Mouse (Mus musculus) adrenal gland, adult 2 months (tissue): ENCODE results near the gene D330020A13Rik. TPM values are rescaled to one million over a fixed set of nuclear protein-coding genes. Genes with fewer than 3 reads are reported as not detected.

ENCODE experiments used
- DNase-seq: peaks from one replicate; pipeline ENCODE4 v3.0.0; 2021
- long read RNA-seq: library from polyadenylated mRNA; stranded (forward); transcript quantifications from one replicate; pipeline ENCODE4 v2.0.0, GENCODE M21; 2021
- polyA plus RNA-seq: library from polyadenylated mRNA; depleted of rRNA; stranded (reverse); fragments of >200 nt; gene quantifications from 2 replicates; pipeline ENCODE4 v1.2.3, GENCODE M21; 2012; rRNA removed
- total RNA-seq, 2 experiments: library from RNA; stranded (reverse); gene quantifications; 2 replicates each; pipeline ENCODE4 v1.2.3; 2021

D330020A13Rik gene
- total RNA-seq (under 1 TPM in 1 of 2 experiments, not detected in 1; 0.38 TPM), polyA plus RNA-seq (4.5 and 6.4 TPM in 2 replicates)
- long read RNA-seq = 0 reads

- peak; percentile 73 for DNase-seq
Observed at GRCm38 (mm10) chr6:120294056-120294784, at the start of gene D330020A13Rik, which contains the start of gene B4galnt3. Gene D330020A13Rik, plus strand, starts transcription at chr6:120294364. Gene B4galnt3, minus strand, starts transcription at chr6:120294559.

- peak; percentile 50 for DNase-seq
Observed at GRCm38 (mm10) chr6:120246676-120247075, 47.5 kb upstream of the D330020A13Rik start.

GRCm38 (mm10) chr6:120249831-120250230 is 44.3 kb upstream of the D330020A13Rik start:
- DNase-seq = no peak

- no peak for DNase-seq
Observed at GRCm38 (mm10) chr6:120251010-120251409, 43.2 kb upstream of the D330020A13Rik start.

- no peak for DNase-seq
Observed at GRCm38 (mm10) chr6:120252741-120253140, 41.4 kb upstream of the D330020A13Rik start.

- no peak for DNase-seq
Observed at GRCm38 (mm10) chr6:120254640-120255039, 39.5 kb upstream of the D330020A13Rik start.

GRCm38 (mm10) chr6:120255144-120255543 is 39.0 kb upstream of the D330020A13Rik start:
- no peak for DNase-seq

- DNase-seq = no peak
Observed at GRCm38 (mm10) chr6:120255701-120256100, 38.5 kb upstream of the D330020A13Rik start.

GRCm38 (mm10) chr6:120256431-120256935 is 37.7 kb upstream of the D330020A13Rik start:
- DNase-seq = peak; percentile 73

- no peak for DNase-seq
Observed at GRCm38 (mm10) chr6:120259481-120259880, 34.7 kb upstream of the D330020A13Rik start.

GRCm38 (mm10) chr6:120262886-120263531 is 31.2 kb upstream of the D330020A13Rik start:
- DNase-seq = no peak

GRCm38 (mm10) chr6:120263608-120264007 is 30.6 kb upstream of the D330020A13Rik start:
- DNase-seq = no peak

GRCm38 (mm10) chr6:120264151-120264550 is 30.0 kb upstream of the D330020A13Rik start:
- no peak for DNase-seq

GRCm38 (mm10) chr6:120274181-120274580 is 20.0 kb upstream of the D330020A13Rik start:
- peak; percentile 58 for DNase-seq

GRCm38 (mm10) chr6:120274887-120275286 is 19.3 kb upstream of the D330020A13Rik start:
- DNase-seq = no peak

GRCm38 (mm10) chr6:120275301-120275700 is 18.9 kb upstream of the D330020A13Rik start:
- peak; percentile 58 for DNase-seq

- no peak for DNase-seq
Observed at GRCm38 (mm10) chr6:120276874-120277449, 17.2 kb upstream of the D330020A13Rik start.

- peak; percentile 48 for DNase-seq
Observed at GRCm38 (mm10) chr6:120287279-120287678, 6.9 kb upstream of the D330020A13Rik start.

GRCm38 (mm10) chr6:120288541-120288940 is 5.6 kb upstream of the D330020A13Rik start:
- DNase-seq = no peak

GRCm38 (mm10) chr6:120289430-120289829 is 4.7 kb upstream of the D330020A13Rik start:
- no peak for DNase-seq

- DNase-seq = no peak
Observed at GRCm38 (mm10) chr6:120291396-120292009, 2.7 kb upstream of the D330020A13Rik start.

GRCm38 (mm10) chr6:120294785-120295133 is 595 bp downstream of the D330020A13Rik start:
- DNase-seq = peak; percentile 70
